Mouse (Mus musculus) kidney, postnatal 14 days (tissue): ENCODE data around the gene Mpi.

Experiments
- DNase-seq: peaks from one replicate; pipeline ENCODE4 v3.0.0; 2022; ENCODE audit warnings: mixed read lengths

The Mpi gene

GRCm38 (mm10) chr9:57552139-57552887, at the start of gene Mpi:
Gene Mpi, minus strand, starts transcription at chr9:57552763.
- peak; percentile 81 for DNase-seq

- no peak for DNase-seq
Observed at GRCm38 (mm10) chr9:57602098-57602497, 49.5 kb upstream of the Mpi start.

- peak; percentile 50 for DNase-seq
Observed at GRCm38 (mm10) chr9:57601353-57601706, 48.8 kb upstream of the Mpi start.

- DNase-seq: peak; percentile 31
Observed at GRCm38 (mm10) chr9:57600620-57601352, 48.2 kb upstream of the Mpi start.

- DNase-seq: peak; percentile 56
Observed at GRCm38 (mm10) chr9:57598851-57599563, 46.4 kb upstream of the Mpi start.

GRCm38 (mm10) chr9:57597929-57598382, 45.4 kb upstream of the Mpi start:
- DNase-seq: peak; percentile 50

- DNase-seq: no peak
Observed at GRCm38 (mm10) chr9:57597265-57597664, 44.7 kb upstream of the Mpi start.

GRCm38 (mm10) chr9:57594174-57594509, 41.6 kb upstream of the Mpi start:
- DNase-seq: no peak

- peak; percentile 76 for DNase-seq
Observed at GRCm38 (mm10) chr9:57593454-57594173, 41.1 kb upstream of the Mpi start.

- no peak for DNase-seq
Observed at GRCm38 (mm10) chr9:57590726-57591125, 38.2 kb upstream of the Mpi start.

- DNase-seq: peak; percentile 90
Observed at GRCm38 (mm10) chr9:57589224-57590126, 36.9 kb upstream of the Mpi start, which contains the start of gene Ulk3. Gene Ulk3, plus strand, starts transcription at chr9:57589452.

- DNase-seq: no peak
Observed at GRCm38 (mm10) chr9:57584991-57585390, 32.4 kb upstream of the Mpi start.

- no peak for DNase-seq
Observed at GRCm38 (mm10) chr9:57577144-57577849, 24.7 kb upstream of the Mpi start.

GRCm38 (mm10) chr9:57575577-57575976, 23.0 kb upstream of the Mpi start:
- DNase-seq: no peak

GRCm38 (mm10) chr9:57574397-57574796, 21.8 kb upstream of the Mpi start:
- no peak for DNase-seq

- no peak for DNase-seq
Observed at GRCm38 (mm10) chr9:57568500-57568899, 15.9 kb upstream of the Mpi start.

GRCm38 (mm10) chr9:57566846-57567245, 14.3 kb upstream of the Mpi start:
- DNase-seq: peak; percentile 85

- peak; percentile 49 for DNase-seq
Observed at GRCm38 (mm10) chr9:57565741-57566221, 13.2 kb upstream of the Mpi start.

- DNase-seq: peak; percentile 64
Observed at GRCm38 (mm10) chr9:57564609-57565008, 12.0 kb upstream of the Mpi start.

- peak; percentile 66 for DNase-seq
Observed at GRCm38 (mm10) chr9:57562896-57563372, 10.4 kb upstream of the Mpi start.

- DNase-seq: peak; percentile 68
Observed at GRCm38 (mm10) chr9:57561711-57562099, 9.1 kb upstream of the Mpi start.
